Mouse (Mus musculus): Measurements from ENCODE around the gene Muc2. TPM values are rescaled to one million over a fixed set of nuclear protein-coding genes. Genes with fewer than 3 reads are reported as not detected.

Gene Muc2
- 0.36 and 0.72 TPM in 2 replicates for polyA plus RNA-seq (2014; fragmentation: Nextera tagmentation; extraction: Ambion mirVana)

DNA sequence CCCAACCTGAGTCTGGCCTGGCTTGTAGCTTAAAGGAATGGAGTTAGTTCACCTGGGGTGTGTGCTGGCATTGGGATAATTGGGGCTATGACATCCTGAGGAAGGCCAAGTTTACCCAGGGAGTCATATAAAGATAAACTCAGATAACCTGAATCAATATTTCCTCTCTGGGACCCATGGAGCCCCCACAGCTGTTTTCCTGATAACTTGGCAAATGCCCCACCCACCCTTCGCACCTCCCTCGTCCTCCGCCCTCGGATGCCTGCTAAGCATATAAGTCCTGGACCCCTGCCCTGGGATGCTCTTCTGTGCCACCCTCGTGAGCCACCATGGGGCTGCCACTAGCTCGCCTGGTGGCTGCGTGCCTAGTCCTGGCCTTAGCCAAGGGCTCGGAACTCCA lies at the start of gene Muc2:
TSS of gene Muc2 (plus strand) at position 301 of the 400 bp plus-strand sequence.
- ATAC-seq (ENCODE audit: low FRiP score) (no peak), DNase-seq (ENCODE audit: low spot score) (no peak)
- H3K4me2 ChIP-seq (replicated peaks) = no peak within 1 kb of the TSS
- WGBS = 92% methylated on average over 8 of the region's 8 CpGs
- H3K27me3 ChIP-seq (ENCODE audit: control insufficient read depth, insufficient read depth, low read length) = no peaks in the 10 kb centered on the region
- H3K9me3 ChIP-seq (ENCODE audit: control insufficient read depth, low read length) = no peaks in the 10 kb centered on the region
- no peak within 1 kb of the TSS for H3K4me3 ChIP-seq (replicated peaks; ENCODE audit: low read length)
- H3K9ac ChIP-seq = no peak within 1 kb of the TSS
- no peaks in the 10 kb centered on the region for H3K36me3 ChIP-seq (replicated peaks; ENCODE audit: control insufficient read depth, insufficient read depth)
- no peak within 1 kb of the TSS for H3K27ac ChIP-seq
- no peaks in the 10 kb centered on the region for H3K4me1 ChIP-seq (replicated peaks; ENCODE audit: control insufficient read depth, insufficient read depth, low read length)

DNA sequence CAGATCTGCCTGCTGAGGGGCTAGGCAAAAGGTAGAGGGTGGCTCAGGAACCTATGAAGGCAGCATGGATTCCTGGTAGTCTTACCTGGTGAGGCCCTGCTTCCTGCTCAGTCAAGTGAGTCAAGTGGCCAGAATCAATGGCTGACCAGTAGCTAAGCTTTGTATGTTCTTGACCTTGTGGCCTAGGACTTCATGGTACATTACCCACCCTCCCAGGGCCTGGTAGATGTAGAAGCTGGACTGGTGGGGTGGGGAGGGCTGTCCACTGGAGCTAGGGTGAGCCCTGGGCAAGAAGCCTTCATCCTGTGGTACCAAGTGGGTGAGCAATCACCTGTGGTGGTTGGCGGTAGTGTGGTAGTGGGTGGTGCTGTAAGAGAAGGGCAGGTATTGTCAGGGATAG lies 47.8 kb upstream of the Muc2 start:
- ATAC-seq (ENCODE audit: low FRiP score) (no peak), DNase-seq (ENCODE audit: low spot score) (no peak)
- Histone ChIP-seq H3K36me3 (replicated peaks; ENCODE audit: control insufficient read depth, insufficient read depth) (no peaks in the 10 kb centered on the region), H3K27me3 (ENCODE audit: control insufficient read depth, insufficient read depth, low read length) (no peaks in the 10 kb centered on the region), H3K4me1 (replicated peaks; ENCODE audit: control insufficient read depth, insufficient read depth, low read length) (no peaks in the 10 kb centered on the region), H3K9ac (no peak overlapping the region), H3K9me3 (ENCODE audit: control insufficient read depth, low read length) (no peaks in the 10 kb centered on the region), H3K4me2 (replicated peaks) (no peak overlapping the region), H3K4me3 (replicated peaks; ENCODE audit: low read length) (no peak overlapping the region), H3K27ac (no peak overlapping the region)
- 83% methylated on average over 1 of the region's 1 CpGs for WGBS

- H3K9me3 ChIP-seq (ENCODE audit: control insufficient read depth, low read length) = no peaks in the 10 kb centered on the region
- H3K4me3 ChIP-seq (replicated peaks; ENCODE audit: low read length) = no peak overlapping the region
- H3K36me3 ChIP-seq (replicated peaks; ENCODE audit: control insufficient read depth, insufficient read depth) = no peaks in the 10 kb centered on the region
- H3K4me1 ChIP-seq (replicated peaks; ENCODE audit: control insufficient read depth, insufficient read depth, low read length) = no peaks in the 10 kb centered on the region
- H3K9ac ChIP-seq = no peak overlapping the region
- 56% methylated on average over 3 of the region's 3 CpGs for WGBS
- H3K4me2 ChIP-seq (replicated peaks) = no peak overlapping the region
- ATAC-seq (ENCODE audit: low FRiP score) (no peak), DNase-seq (ENCODE audit: low spot score) (no peak)
- no peaks in the 10 kb centered on the region for H3K27me3 ChIP-seq (ENCODE audit: control insufficient read depth, insufficient read depth, low read length)
- H3K27ac ChIP-seq = no peak overlapping the region
Observed at GRCm38 (mm10) chr7:141643160-141643559, 47.0 kb upstream of the Muc2 start.

- 65% methylated on average over 2 of the region's 2 CpGs for WGBS
- H3K9me3 ChIP-seq (ENCODE audit: control insufficient read depth, low read length) = no peaks in the 10 kb centered on the region
- H3K4me2 ChIP-seq (replicated peaks) = no peak overlapping the region
- no peaks in the 10 kb centered on the region for H3K27me3 ChIP-seq (ENCODE audit: control insufficient read depth, insufficient read depth, low read length)
- DNase-seq (ENCODE audit: low spot score) (no peak), ATAC-seq (ENCODE audit: low FRiP score) (no peak)
- H3K9ac ChIP-seq = no peak overlapping the region
- H3K4me1 ChIP-seq (replicated peaks; ENCODE audit: control insufficient read depth, insufficient read depth, low read length) = no peaks in the 10 kb centered on the region
- no peak overlapping the region for H3K4me3 ChIP-seq (replicated peaks; ENCODE audit: low read length)
- no peaks in the 10 kb centered on the region for H3K36me3 ChIP-seq (replicated peaks; ENCODE audit: control insufficient read depth, insufficient read depth)
- no peak overlapping the region for H3K27ac ChIP-seq
Observed at GRCm38 (mm10) chr7:141647083-141647482, 43.1 kb upstream of the Muc2 start.

DNA sequence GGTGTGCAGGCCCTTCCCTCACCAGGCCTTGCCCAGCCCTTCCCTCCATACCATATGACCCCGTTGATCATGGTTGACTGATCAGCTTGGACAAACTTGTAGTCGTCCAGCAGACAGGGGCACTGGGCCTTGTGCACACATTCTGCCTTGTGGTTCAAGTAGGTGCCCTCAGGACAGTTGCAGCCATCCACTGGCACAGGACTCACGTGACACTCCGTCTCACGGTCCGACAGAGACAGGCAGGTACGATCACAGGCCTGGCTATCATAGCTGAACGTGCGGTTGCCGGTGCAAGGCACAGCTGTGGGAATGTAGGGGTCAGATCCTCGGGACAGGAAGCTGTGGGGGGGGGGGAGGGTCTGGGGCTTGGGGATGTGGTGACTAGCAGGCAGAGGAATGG lies 42.3 kb upstream of the Muc2 start:
- 88% methylated on average over 10 of the region's 11 CpGs for WGBS
- Histone ChIP-seq H3K27ac (no peak overlapping the region), H3K4me2 (replicated peaks) (no peak overlapping the region), H3K4me3 (replicated peaks; ENCODE audit: low read length) (no peak overlapping the region), H3K4me1 (replicated peaks; ENCODE audit: control insufficient read depth, insufficient read depth, low read length) (no peaks in the 10 kb centered on the region), H3K27me3 (ENCODE audit: control insufficient read depth, insufficient read depth, low read length) (no peaks in the 10 kb centered on the region), H3K9me3 (ENCODE audit: control insufficient read depth, low read length) (no peaks in the 10 kb centered on the region), H3K9ac (no peak overlapping the region), H3K36me3 (replicated peaks; ENCODE audit: control insufficient read depth, insufficient read depth) (no peaks in the 10 kb centered on the region)
- DNase-seq (ENCODE audit: low spot score) (no peak), ATAC-seq (ENCODE audit: low FRiP score) (no peak)

DNA sequence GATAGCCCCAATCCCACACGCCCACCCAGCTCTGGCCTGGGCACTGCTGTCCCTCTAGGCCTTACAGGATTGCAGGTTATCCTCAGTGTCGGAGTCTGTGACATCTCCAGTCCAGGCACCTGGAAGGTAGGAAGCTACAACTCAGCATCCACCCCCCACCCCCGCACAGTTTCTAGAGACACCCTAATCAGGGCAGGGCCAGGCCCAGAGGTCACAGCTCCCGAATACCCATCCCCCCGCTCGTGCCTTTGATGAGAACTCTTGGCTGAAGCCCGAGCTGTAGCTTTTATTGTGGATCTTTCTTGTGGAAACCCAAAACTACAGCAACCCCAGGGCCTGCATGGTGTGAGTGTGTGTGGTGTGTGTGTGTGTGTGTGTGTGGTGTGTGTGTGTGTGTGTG lies 37.9 kb upstream of the Muc2 start:
- WGBS = 48% methylated on average over 7 of the region's 7 CpGs
- ATAC-seq (ENCODE audit: low FRiP score) (no peak), DNase-seq (ENCODE audit: low spot score) (no peak)
- no peak overlapping the region for H3K9ac ChIP-seq
- no peaks in the 10 kb centered on the region for H3K27me3 ChIP-seq (ENCODE audit: control insufficient read depth, insufficient read depth, low read length)
- H3K36me3 ChIP-seq (replicated peaks; ENCODE audit: control insufficient read depth, insufficient read depth) = no peaks in the 10 kb centered on the region
- no peak overlapping the region for H3K27ac ChIP-seq
- H3K9me3 ChIP-seq (ENCODE audit: control insufficient read depth, low read length) = no peaks in the 10 kb centered on the region
- H3K4me2 ChIP-seq (replicated peaks) = no peak overlapping the region
- no peaks in the 10 kb centered on the region for H3K4me1 ChIP-seq (replicated peaks; ENCODE audit: control insufficient read depth, insufficient read depth, low read length)
- H3K4me3 ChIP-seq (replicated peaks; ENCODE audit: low read length) = no peak overlapping the region

- no peak overlapping the region for H3K4me3 ChIP-seq (replicated peaks; ENCODE audit: low read length)
- ATAC-seq (ENCODE audit: low FRiP score) (no peak), DNase-seq (ENCODE audit: low spot score) (no peak)
- H3K4me1 ChIP-seq (replicated peaks; ENCODE audit: control insufficient read depth, insufficient read depth, low read length) = no peaks in the 10 kb centered on the region
- no peaks in the 10 kb centered on the region for H3K27me3 ChIP-seq (ENCODE audit: control insufficient read depth, insufficient read depth, low read length)
- no peaks in the 10 kb centered on the region for H3K9me3 ChIP-seq (ENCODE audit: control insufficient read depth, low read length)
- no peak overlapping the region for H3K27ac ChIP-seq
- 91% methylated on average over 1 of the region's 1 CpGs for WGBS
- no peak overlapping the region for H3K4me2 ChIP-seq (replicated peaks)
- no peaks in the 10 kb centered on the region for H3K36me3 ChIP-seq (replicated peaks; ENCODE audit: control insufficient read depth, insufficient read depth)
- H3K9ac ChIP-seq = no peak overlapping the region
Observed at GRCm38 (mm10) chr7:141660346-141660745, 29.8 kb upstream of the Muc2 start.

- no peak overlapping the region for H3K27ac ChIP-seq
- H3K36me3 ChIP-seq (replicated peaks; ENCODE audit: control insufficient read depth, insufficient read depth) = no peaks in the 10 kb centered on the region
- no peaks in the 10 kb centered on the region for H3K9me3 ChIP-seq (ENCODE audit: control insufficient read depth, low read length)
- no peak overlapping the region for H3K4me3 ChIP-seq (replicated peaks; ENCODE audit: low read length)
- WGBS = 77% methylated on average over 3 of the region's 3 CpGs
- H3K27me3 ChIP-seq (ENCODE audit: control insufficient read depth, insufficient read depth, low read length) = no peaks in the 10 kb centered on the region
- no peak overlapping the region for H3K4me2 ChIP-seq (replicated peaks)
- DNase-seq (ENCODE audit: low spot score) (no peak), ATAC-seq (ENCODE audit: low FRiP score) (no peak)
- no peak overlapping the region for H3K9ac ChIP-seq
- no peaks in the 10 kb centered on the region for H3K4me1 ChIP-seq (replicated peaks; ENCODE audit: control insufficient read depth, insufficient read depth, low read length)
Observed at GRCm38 (mm10) chr7:141661481-141661880, 28.7 kb upstream of the Muc2 start.

DNA sequence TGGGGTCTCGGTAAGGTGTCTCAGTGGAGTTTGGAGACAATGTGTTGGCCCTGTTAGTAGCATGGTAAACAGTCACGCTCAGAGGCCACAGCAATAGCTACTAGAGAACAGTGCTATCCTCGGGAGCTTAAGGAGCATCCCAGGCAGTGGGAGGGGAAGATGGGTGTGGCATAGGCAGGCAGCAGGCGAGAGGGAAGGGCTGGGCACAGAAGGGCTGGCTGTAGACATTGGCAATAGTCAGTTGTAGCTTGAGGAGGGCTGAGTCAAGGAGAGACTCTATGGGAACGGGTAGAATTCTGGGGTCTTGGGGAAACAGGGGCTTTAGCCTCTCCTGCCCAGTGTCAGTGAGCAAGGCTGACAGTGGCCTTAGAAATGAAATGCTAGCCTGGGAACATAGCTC lies 27.9 kb upstream of the Muc2 start:
- H3K36me3 ChIP-seq (replicated peaks; ENCODE audit: control insufficient read depth, insufficient read depth) = no peaks in the 10 kb centered on the region
- DNase-seq (ENCODE audit: low spot score) (no peak), ATAC-seq (ENCODE audit: low FRiP score) (no peak)
- WGBS = 69% methylated on average over 5 of the region's 5 CpGs
- H3K27ac ChIP-seq = no peak overlapping the region
- H3K27me3 ChIP-seq (ENCODE audit: control insufficient read depth, insufficient read depth, low read length) = no peaks in the 10 kb centered on the region
- H3K4me1 ChIP-seq (replicated peaks; ENCODE audit: control insufficient read depth, insufficient read depth, low read length) = no peaks in the 10 kb centered on the region
- H3K4me2 ChIP-seq (replicated peaks) = no peak overlapping the region
- no peaks in the 10 kb centered on the region for H3K9me3 ChIP-seq (ENCODE audit: control insufficient read depth, low read length)
- no peak overlapping the region for H3K9ac ChIP-seq
- no peak overlapping the region for H3K4me3 ChIP-seq (replicated peaks; ENCODE audit: low read length)

DNA sequence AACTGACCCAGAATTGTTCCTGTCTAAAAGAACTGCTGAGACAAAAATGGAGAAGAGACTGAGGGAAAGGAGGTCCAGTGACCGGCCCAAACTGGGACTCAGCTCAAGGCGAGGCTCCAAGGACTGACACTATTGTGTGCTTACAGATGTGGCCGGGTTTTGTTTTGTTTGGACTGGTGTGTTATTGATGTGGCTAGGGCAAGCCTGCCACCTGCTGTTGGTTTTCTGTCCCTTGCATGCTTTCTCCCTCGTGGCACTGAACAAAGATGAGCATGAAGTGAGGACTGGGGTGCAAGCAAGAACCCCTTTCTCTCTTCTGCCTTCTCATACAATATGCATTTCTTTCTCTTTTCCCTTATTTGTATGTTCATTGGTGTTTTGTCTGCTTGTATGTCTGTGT lies 23.9 kb upstream of the Muc2 start:
- no peak for ATAC-seq (ENCODE audit: low FRiP score)
- Histone ChIP-seq H3K9me3 (ENCODE audit: control insufficient read depth, low read length) (no peaks in the 10 kb centered on the region), H3K4me3 (replicated peaks; ENCODE audit: low read length) (no peak overlapping the region), H3K9ac (no peak overlapping the region), H3K27ac (no peak overlapping the region), H3K36me3 (replicated peaks; ENCODE audit: control insufficient read depth, insufficient read depth) (no peaks in the 10 kb centered on the region), H3K4me1 (replicated peaks; ENCODE audit: control insufficient read depth, insufficient read depth, low read length) (no peaks in the 10 kb centered on the region), H3K4me2 (replicated peaks) (no peak overlapping the region), H3K27me3 (ENCODE audit: control insufficient read depth, insufficient read depth, low read length) (no peaks in the 10 kb centered on the region)
- WGBS = 8% methylated on average over 4 of the region's 4 CpGs
- DNase-seq (ENCODE audit: low spot score) = peak; percentile 26

Measured in hindbrain, embryonic 14.5 days (tissue).